Mouse (Mus musculus): ENCODE results near the gene Zfp871. TPM values are rescaled to one million over a fixed set of nuclear protein-coding genes. Genes with fewer than 3 reads are reported as not detected.

Zfp871 gene
- 32.5 and 34.7 TPM in 2 replicates for polyA plus RNA-seq (2014; fragmentation: Nextera tagmentation; extraction: Ambion mirVana)

DNA sequence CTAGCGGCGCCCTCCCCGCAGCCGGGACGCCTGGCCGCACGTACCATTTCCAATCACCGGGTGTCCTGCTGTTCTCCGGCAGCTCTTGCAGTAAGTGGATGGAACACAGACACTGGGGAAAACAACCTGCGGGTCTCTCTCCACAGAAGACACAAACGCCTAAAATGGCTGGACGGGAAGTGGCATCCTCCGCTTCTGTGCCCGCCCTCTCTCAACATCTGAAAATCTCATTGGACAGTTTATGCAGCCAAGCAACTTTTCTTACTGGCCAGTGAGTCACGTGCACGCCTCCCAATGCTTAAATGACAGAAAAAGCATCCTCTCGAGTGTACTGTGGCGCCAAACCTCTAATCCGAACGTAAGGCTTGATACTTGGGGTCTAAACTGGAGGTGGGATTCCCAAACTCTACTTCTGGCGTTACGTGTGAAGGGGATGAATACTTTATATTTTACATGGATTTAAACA lies at the start of gene Zfp871:
Zfp871 (minus strand) TSS at position 194 of the 466 bp plus-strand sequence.
- Histone ChIP-seq H3K27ac (replicated peaks in 1 of 2; ENCODE audit: control insufficient read depth in 1 of 2, insufficient read depth in 1 of 2, low read depth in 2 of 2, low read length in 2 of 2) (peak within 1 kb of the TSS; percentile 89 to 97), H3K4me2 (ENCODE audit: low read length) (peak within 1 kb of the TSS; percentile 78), H3K9ac (ENCODE audit: low read length) (peak within 1 kb of the TSS; percentile 96), H3K36me3 (ENCODE audit: control insufficient read depth, insufficient read depth, low read length) (peaks cover 36% of the 10 kb centered on the region), H3K4me1 (ENCODE audit: control insufficient read depth in 2 of 2, insufficient read depth in 2 of 2, low read length in 2 of 2) (peaks cover 0 to 21% of the 10 kb centered on the region in 2 experiments; a peak in 3 of 4 replicates), H3K27me3 (ENCODE audit: control insufficient read depth, insufficient read depth, low read length) (no peaks in the 10 kb centered on the region), H3K4me3 (ENCODE audit: control insufficient read depth in 1 of 2, insufficient read depth in 1 of 2, low read depth in 1 of 2, low read length in 2 of 2) (peak within 1 kb of the TSS; percentile 84 to 93), H3K9me3 (ENCODE audit: control insufficient read depth, low read length) (no peaks in the 10 kb centered on the region)
- peak; percentile 92 for ATAC-seq (ENCODE audit: insufficient number of reproducible peaks, insufficient read depth, low FRiP score, low read depth)
- under 1% methylated on average over 22 of the region's 22 CpGs for WGBS

DNA sequence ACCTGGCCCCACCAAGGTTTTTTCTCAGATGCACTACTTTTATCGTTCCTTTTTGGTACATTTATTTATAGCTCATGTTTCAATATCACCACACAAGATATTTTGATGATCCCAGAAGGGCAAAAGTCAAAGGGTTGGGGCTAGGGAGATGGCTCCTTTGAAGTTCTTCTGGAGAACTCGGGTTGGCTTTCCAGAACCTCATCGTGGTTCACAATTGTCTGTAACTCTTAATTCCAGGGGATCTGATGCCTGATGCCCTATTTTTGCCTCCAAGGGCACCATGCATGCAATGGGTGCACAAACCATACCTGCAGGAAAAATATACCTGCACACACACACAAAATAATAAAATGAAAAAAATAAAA lies 42.3 kb upstream of the Zfp871 start:
- Histone ChIP-seq H3K27me3 (ENCODE audit: control insufficient read depth, insufficient read depth, low read length) (no peaks in the 10 kb centered on the region), H3K4me3 (ENCODE audit: control insufficient read depth in 1 of 2, insufficient read depth in 1 of 2, low read depth in 1 of 2, low read length in 2 of 2) (peak overlapping the region; percentile 79 to 89; a peak in 3 of 4 replicates), H3K9me3 (ENCODE audit: control insufficient read depth, low read length) (no peaks in the 10 kb centered on the region), H3K36me3 (ENCODE audit: control insufficient read depth, insufficient read depth, low read length) (peaks cover 12% of the 10 kb centered on the region), H3K4me2 (ENCODE audit: low read length) (peak overlapping the region; percentile 83), H3K9ac (ENCODE audit: low read length) (no peak overlapping the region), H3K4me1 (ENCODE audit: control insufficient read depth in 2 of 2, insufficient read depth in 2 of 2, low read length in 2 of 2) (peaks cover 4 to 8% of the 10 kb centered on the region in 2 experiments; a peak in 3 of 4 replicates), H3K27ac (replicated peaks in 1 of 2; ENCODE audit: control insufficient read depth in 1 of 2, insufficient read depth in 1 of 2, low read depth in 2 of 2, low read length in 2 of 2) (no peak overlapping the region)
- ATAC-seq (ENCODE audit: insufficient number of reproducible peaks, insufficient read depth, low FRiP score, low read depth), result no peak
- WGBS, result 34% methylated on average over 3 of the region's 3 CpGs

DNA sequence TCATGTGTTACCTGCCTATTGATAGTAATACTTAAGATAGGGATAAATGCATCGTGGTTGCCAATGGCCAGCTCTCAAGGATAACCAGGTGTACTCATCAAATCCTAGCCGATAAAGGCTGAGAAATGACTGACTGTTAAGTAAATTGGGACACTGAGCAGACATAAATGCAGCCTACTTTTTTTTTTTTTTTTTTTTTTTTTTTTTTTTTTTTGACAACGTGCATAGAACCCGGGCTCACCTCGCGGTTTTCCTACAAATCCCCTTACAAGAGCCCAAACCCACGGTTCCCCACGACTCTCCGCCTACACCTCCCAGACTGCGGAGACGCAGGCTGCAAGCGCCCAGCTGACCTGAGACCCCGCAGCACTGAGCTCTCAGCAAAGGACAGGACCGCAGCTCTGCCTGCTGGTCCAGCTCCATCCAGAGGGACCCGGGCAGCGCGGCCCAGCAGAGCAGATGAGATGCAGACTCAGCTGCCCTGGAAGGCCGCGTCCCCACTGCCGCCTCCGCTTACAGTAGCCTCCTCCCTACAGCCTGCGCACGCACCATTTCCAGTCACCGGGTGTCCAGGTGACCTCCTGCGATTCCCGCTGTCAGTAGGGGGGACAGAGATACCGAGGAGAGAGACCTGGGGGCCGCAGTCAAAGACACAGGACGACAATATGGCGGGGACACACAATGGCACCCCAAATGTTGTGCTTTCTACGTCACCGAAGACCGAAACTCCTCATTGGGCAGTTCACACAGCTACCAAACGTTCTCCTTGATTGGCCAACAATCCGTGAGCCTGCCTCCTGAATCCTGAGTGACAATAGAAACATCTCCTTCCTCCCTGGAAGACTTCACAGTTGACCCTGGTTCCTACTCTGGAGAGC lies 41.7 kb upstream of the Zfp871 start, which contains the start of gene Zfp799:
Zfp799 (minus strand) TSS at position 722 of the 878 bp plus-strand sequence.
- WGBS, result 2% methylated on average over 35 of the region's 35 CpGs
- Histone ChIP-seq H3K9me3 (ENCODE audit: control insufficient read depth, low read length) (no peaks in the 10 kb centered on the region), H3K9ac (ENCODE audit: low read length) (peak within 1 kb of the TSS; percentile 95), H3K4me2 (ENCODE audit: low read length) (peak within 1 kb of the TSS; percentile 83), H3K4me3 (ENCODE audit: control insufficient read depth in 1 of 2, insufficient read depth in 1 of 2, low read depth in 1 of 2, low read length in 2 of 2) (peak within 1 kb of the TSS; percentile 79 to 89), H3K27ac (replicated peaks in 1 of 2; ENCODE audit: control insufficient read depth in 1 of 2, insufficient read depth in 1 of 2, low read depth in 2 of 2, low read length in 2 of 2) (peak within 1 kb of the TSS; percentile 58 to 75), H3K27me3 (ENCODE audit: control insufficient read depth, insufficient read depth, low read length) (no peaks in the 10 kb centered on the region), H3K36me3 (ENCODE audit: control insufficient read depth, insufficient read depth, low read length) (peaks cover 18% of the 10 kb centered on the region), H3K4me1 (ENCODE audit: control insufficient read depth in 2 of 2, insufficient read depth in 2 of 2, low read length in 2 of 2) (peaks cover 4 to 8% of the 10 kb centered on the region in 2 experiments; a peak in 3 of 4 replicates)
- ATAC-seq (ENCODE audit: insufficient number of reproducible peaks, insufficient read depth, low FRiP score, low read depth), result peak; percentile 94

- no peak overlapping the region for H3K9ac ChIP-seq (ENCODE audit: low read length)
- ATAC-seq (ENCODE audit: insufficient number of reproducible peaks, insufficient read depth, low FRiP score, low read depth), result no peak
- H3K27ac ChIP-seq (replicated peaks in 1 of 2; ENCODE audit: control insufficient read depth in 1 of 2, insufficient read depth in 1 of 2, low read depth in 2 of 2, low read length in 2 of 2), result no peak overlapping the region
- no peaks in the 10 kb centered on the region for H3K9me3 ChIP-seq (ENCODE audit: control insufficient read depth, low read length)
- H3K4me2 ChIP-seq (ENCODE audit: low read length), result no peak overlapping the region
- peaks cover 48% of the 10 kb centered on the region for H3K36me3 ChIP-seq (ENCODE audit: control insufficient read depth, insufficient read depth, low read length)
- no peak overlapping the region for H3K4me3 ChIP-seq (ENCODE audit: control insufficient read depth in 1 of 2, insufficient read depth in 1 of 2, low read depth in 1 of 2, low read length in 2 of 2)
- no peaks in the 10 kb centered on the region for H3K27me3 ChIP-seq (ENCODE audit: control insufficient read depth, insufficient read depth, low read length)
- no peaks in the 10 kb centered on the region for H3K4me1 ChIP-seq (ENCODE audit: control insufficient read depth in 2 of 2, insufficient read depth in 2 of 2, low read length in 2 of 2)
- 97% methylated on average over 1 of the region's 1 CpGs for WGBS
These were observed 28.1 kb upstream of the Zfp871 start for GRCm38 (mm10) chr17:32816074-32816784.

GRCm38 (mm10) chr17:32814136-32814535 lies 26.0 kb upstream of the Zfp871 start:
- 67% methylated on average over 7 of the region's 7 CpGs for WGBS
- ATAC-seq (ENCODE audit: insufficient number of reproducible peaks, insufficient read depth, low FRiP score, low read depth), result no peak
- Histone ChIP-seq H3K4me1 (ENCODE audit: control insufficient read depth in 2 of 2, insufficient read depth in 2 of 2, low read length in 2 of 2) (peaks cover 0 to 2% of the 10 kb centered on the region in 2 experiments; a peak in 1 of 4 replicates), H3K27ac (replicated peaks in 1 of 2; ENCODE audit: control insufficient read depth in 1 of 2, insufficient read depth in 1 of 2, low read depth in 2 of 2, low read length in 2 of 2) (no peak overlapping the region), H3K36me3 (ENCODE audit: control insufficient read depth, insufficient read depth, low read length) (peaks cover 29% of the 10 kb centered on the region), H3K4me2 (ENCODE audit: low read length) (no peak overlapping the region), H3K9ac (ENCODE audit: low read length) (no peak overlapping the region), H3K27me3 (ENCODE audit: control insufficient read depth, insufficient read depth, low read length) (no peaks in the 10 kb centered on the region), H3K4me3 (ENCODE audit: control insufficient read depth in 1 of 2, insufficient read depth in 1 of 2, low read depth in 1 of 2, low read length in 2 of 2) (no peak overlapping the region), H3K9me3 (ENCODE audit: control insufficient read depth, low read length) (no peaks in the 10 kb centered on the region)

DNA sequence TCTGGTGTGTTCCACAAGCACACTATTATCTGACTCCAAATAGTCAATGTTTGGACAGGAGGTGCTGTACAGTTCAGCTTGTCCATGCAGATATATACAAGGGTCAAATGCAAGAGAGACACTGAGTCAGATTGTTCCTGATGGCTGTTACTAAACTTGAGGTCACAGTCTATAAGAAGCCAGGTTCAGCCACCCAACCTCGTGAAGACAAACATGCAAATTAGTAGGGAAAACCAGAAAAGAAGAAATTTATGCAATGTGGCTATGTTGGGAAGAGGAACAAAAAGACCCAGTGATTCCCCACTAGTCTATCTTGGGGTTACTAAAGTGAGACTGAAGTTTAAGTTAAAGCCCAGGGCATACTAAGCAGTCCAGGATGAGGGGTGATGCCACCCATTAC lies 22.6 kb upstream of the Zfp871 start:
- Histone ChIP-seq H3K36me3 (ENCODE audit: control insufficient read depth, insufficient read depth, low read length) (peaks cover 7% of the 10 kb centered on the region; the same call in 1 of the 2 replicates), H3K4me3 (ENCODE audit: control insufficient read depth in 1 of 2, insufficient read depth in 1 of 2, low read depth in 1 of 2, low read length in 2 of 2) (no peak overlapping the region), H3K4me1 (ENCODE audit: control insufficient read depth in 2 of 2, insufficient read depth in 2 of 2, low read length in 2 of 2) (peaks cover 0 to 4% of the 10 kb centered on the region in 2 experiments; a peak in 2 of 4 replicates), H3K9me3 (ENCODE audit: control insufficient read depth, low read length) (no peaks in the 10 kb centered on the region), H3K27ac (replicated peaks in 1 of 2; ENCODE audit: control insufficient read depth in 1 of 2, insufficient read depth in 1 of 2, low read depth in 2 of 2, low read length in 2 of 2) (no peak overlapping the region), H3K9ac (ENCODE audit: low read length) (no peak overlapping the region), H3K27me3 (ENCODE audit: control insufficient read depth, insufficient read depth, low read length) (no peaks in the 10 kb centered on the region), H3K4me2 (ENCODE audit: low read length) (no peak overlapping the region)
- WGBS, result 34% methylated on average over 1 of the region's 1 CpGs
- ATAC-seq (ENCODE audit: insufficient number of reproducible peaks, insufficient read depth, low FRiP score, low read depth), result no peak

Data from heart, embryonic 14.5 days (tissue).